ENCODE assay signal across 17 mouse cellular contexts in genomic region chr7:58824686-58825085, GRCm38 (mm10).
"Had no signal": no experiment of that assay in that cellular context is flagged by ENCODE, and none has a peak within 500 bp of the region (broad histone marks: within the 10 kb centered on the region; RNA-seq: fewer than 3 reads in every experiment).

No protein-coding gene starts in this region.

- ATAC-seq: midbrain, embryonic 13.5 days; midbrain, embryonic 15.5 days had no signal

- H3K4me3 ChIP-seq: megakaryocyte, embryonic 14.5 days; midbrain, embryonic 13.5 days; midbrain, embryonic 15.5 days; myocyte; neural tube, embryonic 12.5 days; stomach, embryonic 15.5 days had no signal

- DNase-seq: lung, adult 18-20 months; lung, embryonic 14.5 days; lung, postnatal 10 days; lung, postnatal 4 days; retina, postnatal 1 day; right cerebral cortex, adult 18-20 months; thymus, adult 2 months; thymus, postnatal 25 days; thymus, postnatal 4 days had no signal

- H3K27ac ChIP-seq: liver, embryonic 14.5 days; midbrain, embryonic 13.5 days; midbrain, embryonic 15.5 days; neural tube, embryonic 12.5 days; stomach, embryonic 15.5 days; stomach, postnatal 0 days had no signal
